Mouse (Mus musculus) C2C12 (cell line): ENCODE results near the gene Adcy9. TPM values are rescaled to one million over a fixed set of nuclear protein-coding genes. Genes with fewer than 3 reads are reported as not detected.

ENCODE experiments used
- H3K27me3 ChIP-seq: one replicate; pipeline ENCODE4 v1.6.1; 2011; ENCODE audit not compliant: control insufficient read depth, insufficient read depth, insufficient read length
- H3K36me3 ChIP-seq: one replicate; pipeline ENCODE4 v1.6.1; 2011; ENCODE audit not compliant: control insufficient read depth, insufficient read depth
- H3K4me3 ChIP-seq: one replicate; pipeline ENCODE4 v1.5.1; 2011; ENCODE audit warnings: mild to moderate bottlenecking, control low read depth; ENCODE audit not compliant: poor library complexity, insufficient read depth, severe bottlenecking
- H3K79me2 ChIP-seq: one replicate; pipeline ENCODE4 v1.6.1; 2011; ENCODE audit not compliant: control insufficient read depth, insufficient read depth
- H3K79me3 ChIP-seq: one replicate; pipeline ENCODE4 v1.6.1; 2011; ENCODE audit warnings: low read depth, control low read depth
- H3ac ChIP-seq: one replicate; pipeline ENCODE3; 2011; ENCODE audit warnings: low read depth; ENCODE audit not compliant: control insufficient read depth, insufficient read length
- CEBPB ChIP-seq: IDR thresholded peaks from one replicate; pipeline ENCODE4 v1.6.1; 2011; ENCODE audit warnings: low read depth, mild to moderate bottlenecking, control low read depth, moderate library complexity
- CTCF ChIP-seq: IDR thresholded peaks from one replicate; pipeline ENCODE4 v1.5.1; 2011; ENCODE audit not compliant: control insufficient read depth, insufficient read depth, insufficient read length
- FOSL1 ChIP-seq: IDR thresholded peaks from one replicate; pipeline ENCODE4 v1.8.0; 2011; ENCODE audit warnings: mild to moderate bottlenecking, low read length; ENCODE audit not compliant: poor library complexity, insufficient read depth, severe bottlenecking
- MAX ChIP-seq: IDR thresholded peaks from one replicate; pipeline ENCODE4 v1.6.1; 2011; ENCODE audit warnings: mild to moderate bottlenecking, control low read depth
- MYOD1 ChIP-seq: IDR thresholded peaks from one replicate; pipeline ENCODE4 v1.6.1; 2011; ENCODE audit warnings: low read depth; ENCODE audit not compliant: control insufficient read depth, insufficient read length
- MYOG ChIP-seq: IDR thresholded peaks from one replicate; pipeline ENCODE4 v1.6.1; 2011; ENCODE audit not compliant: control insufficient read depth, insufficient read length; ENCODE audit errors: extremely low read depth
- USF1 ChIP-seq: IDR thresholded peaks from one replicate; pipeline ENCODE4 v1.6.1; 2011; ENCODE audit warnings: low read depth, mild to moderate bottlenecking, control low read depth, moderate library complexity
- polyA plus RNA-seq: library from polyadenylated mRNA; unstranded; fragments of >200 nt; fragmentation: generic; extraction: Trizol; gene quantifications from one replicate; pipeline ENCODE4 v1.2.1, GENCODE M21; 2012; ENCODE audit warnings: missing spikeins

The Adcy9 gene
- polyA plus RNA-seq, 1 experiment = 2.2 TPM

DNA sequence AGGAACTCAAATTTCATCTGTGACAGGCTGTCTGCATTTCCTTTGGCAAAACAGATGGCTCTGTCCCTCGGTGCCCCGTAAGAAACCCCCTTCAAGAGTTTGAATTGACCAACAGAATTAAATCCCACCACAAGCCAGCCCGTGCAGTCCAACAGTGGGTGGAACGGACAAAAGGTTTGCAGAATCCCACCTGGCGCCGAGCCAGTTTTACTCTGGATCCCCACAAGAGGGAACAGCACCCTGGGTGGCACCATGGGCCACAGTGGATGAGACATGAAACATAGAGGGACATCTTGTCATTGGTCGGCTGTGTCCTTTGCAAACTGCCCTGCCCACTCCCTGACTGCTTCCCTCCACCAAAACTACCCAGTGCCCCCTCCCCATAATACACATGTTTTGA, 133.7 kb downstream of the Adcy9 start:
- no peaks in the 10 kb centered on the region for H3K79me2 ChIP-seq
- H3K79me3 ChIP-seq = no peaks in the 10 kb centered on the region
- no peak overlapping the region for H3K4me3 ChIP-seq
- no peak for TF ChIP-seq FOSL1
- H3K27me3 ChIP-seq = no peaks in the 10 kb centered on the region
- no peaks in the 10 kb centered on the region for H3K36me3 ChIP-seq
- no peak overlapping the region for H3ac ChIP-seq

- no peaks in the 10 kb centered on the region for H3K79me3 ChIP-seq
- H3K4me3 ChIP-seq = no peak overlapping the region
- no peak overlapping the region for H3ac ChIP-seq
- H3K36me3 ChIP-seq = no peaks in the 10 kb centered on the region
- no peaks in the 10 kb centered on the region for H3K27me3 ChIP-seq
- TF ChIP-seq CTCF = peak; percentile 70
- TF ChIP-seq MYOD1 = no peak
- TF ChIP-seq MYOG = no peak
- no peak for TF ChIP-seq MAX
- TF ChIP-seq USF1 = no peak
- TF ChIP-seq CEBPB = no peak
- TF ChIP-seq FOSL1 = no peak
- no peaks in the 10 kb centered on the region for H3K79me2 ChIP-seq
These were observed 135.0 kb downstream of the Adcy9 start for GRCm38 (mm10) chr16:4285257-4285656.

GRCm38 (mm10) chr16:4283267-4283851, 136.9 kb downstream of the Adcy9 start:
- H3K79me2 ChIP-seq = no peaks in the 10 kb centered on the region
- H3K79me3 ChIP-seq = no peaks in the 10 kb centered on the region
- no peak overlapping the region for H3K4me3 ChIP-seq
- no peaks in the 10 kb centered on the region for H3K27me3 ChIP-seq
- no peak for TF ChIP-seq USF1
- H3ac ChIP-seq = no peak overlapping the region
- H3K36me3 ChIP-seq = no peaks in the 10 kb centered on the region

- Histone ChIP-seq H3K27me3 (no peaks in the 10 kb centered on the region), H3K79me2 (no peaks in the 10 kb centered on the region), H3ac (no peak overlapping the region), H3K79me3 (no peaks in the 10 kb centered on the region), H3K36me3 (no peaks in the 10 kb centered on the region), H3K4me3 (no peak overlapping the region)
- no peak for TF ChIP-seq USF1
- TF ChIP-seq CEBPB = no peak
- no peak for TF ChIP-seq FOSL1
- no peak for TF ChIP-seq MAX
- no peak for TF ChIP-seq MYOD1
- no peak for TF ChIP-seq MYOG
These were observed 138.8 kb downstream of the Adcy9 start for GRCm38 (mm10) chr16:4281470-4281869.

DNA sequence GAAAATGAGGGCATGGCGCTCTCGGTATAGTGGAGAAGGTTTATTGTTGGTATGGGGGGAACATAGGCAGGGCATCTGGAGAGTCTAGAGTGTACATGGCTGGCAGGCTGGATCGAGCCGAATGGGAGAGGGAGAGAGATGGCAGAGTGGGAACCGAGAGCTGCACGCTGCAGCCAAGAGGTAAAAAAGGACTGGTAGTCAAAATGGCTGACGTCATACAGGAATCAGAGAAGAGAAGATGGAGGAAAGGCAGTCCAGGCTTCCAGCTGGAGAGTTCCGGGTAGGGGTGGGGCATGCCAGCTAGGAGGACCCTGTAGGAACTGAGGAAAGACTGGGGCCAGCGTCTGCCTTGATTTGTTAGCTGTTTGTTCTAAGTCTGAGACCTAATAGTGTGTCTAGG, 139.3 kb downstream of the Adcy9 start:
- H3K4me3 ChIP-seq = no peak overlapping the region
- no peaks in the 10 kb centered on the region for H3K79me3 ChIP-seq
- H3ac ChIP-seq = peak overlapping the region; percentile 3
- H3K79me2 ChIP-seq = no peaks in the 10 kb centered on the region
- TF ChIP-seq MYOG = no peak
- no peak for TF ChIP-seq USF1
- no peak for TF ChIP-seq MYOD1
- no peak for TF ChIP-seq MAX
- no peak for TF ChIP-seq FOSL1
- no peak for TF ChIP-seq CTCF
- no peak for TF ChIP-seq CEBPB
- H3K27me3 ChIP-seq = no peaks in the 10 kb centered on the region
- H3K36me3 ChIP-seq = no peaks in the 10 kb centered on the region

- no peaks in the 10 kb centered on the region for H3K79me2 ChIP-seq
- no peak overlapping the region for H3K4me3 ChIP-seq
- H3ac ChIP-seq = no peak overlapping the region
- TF ChIP-seq CTCF = no peak
- TF ChIP-seq MYOD1 = no peak
- no peak for TF ChIP-seq MYOG
- no peak for TF ChIP-seq CEBPB
- no peak for TF ChIP-seq MAX
- TF ChIP-seq FOSL1 = no peak
- no peak for TF ChIP-seq USF1
- no peaks in the 10 kb centered on the region for H3K36me3 ChIP-seq
- no peaks in the 10 kb centered on the region for H3K27me3 ChIP-seq
- H3K79me3 ChIP-seq = no peaks in the 10 kb centered on the region
These were observed 140.7 kb downstream of the Adcy9 start for GRCm38 (mm10) chr16:4279601-4280000.
